13 mouse cellular contexts compared by ENCODE assay signal in genomic region chr9:86560543-86560942, GRCm38 (mm10). TPM values are rescaled to one million over a fixed set of nuclear protein-coding genes. Genes with fewer than 3 reads are reported as not detected.
A peak's percentile ranks its signal among the peaks of the same experiment; 100 is the strongest.
DNase-seq lines count a peak whose midpoint lies in the region; ATAC-seq and TF ChIP-seq lines count a peak whose summit lies in the region.
"Had no signal": no experiment of that assay in that cellular context is flagged by ENCODE, and none has a peak within 500 bp of the region (broad histone marks: within the 10 kb centered on the region; RNA-seq: fewer than 3 reads in every experiment).

No protein-coding gene starts in this region.

- DNase-seq in adipocyte (ENCODE audit: low spot score) = peak; percentile 17
- DNase-seq in adrenal gland, postnatal 10 days = peak; percentile 75
- DNase-seq in kidney, postnatal 10 days = peak; percentile 56
- peak; percentile 75 for DNase-seq in lung, postnatal 0 days (ENCODE audit: low spot score)
- DNase-seq in midbrain, postnatal 0 days (ENCODE audit: low spot score) = no peak
- no peak for DNase-seq in hindbrain, embryonic 14.5 days (ENCODE audit: low spot score)
- DNase-seq in gastrocnemius, postnatal 10 days = no peak
- DNase-seq: cerebellum, postnatal 36 days; liver, postnatal 0 days had no signal

- TF ChIP-seq EP300 in lung, postnatal 0 days (IDR thresholded peaks at IDR 0.05) = peak; percentile 68

- peak; percentile 92 for ATAC-seq in lung, postnatal 0 days
- no peak for ATAC-seq in midbrain, postnatal 0 days (ENCODE audit: low FRiP score)
- ATAC-seq in hindbrain, embryonic 14.5 days (ENCODE audit: low FRiP score) = no peak
- ATAC-seq: CD4-positive, CD25-positive, alpha-beta regulatory T cell, adult 4 months; liver, postnatal 0 days; midbrain, embryonic 13.5 days had no signal

- 60% methylated on average over 3 of the region's 3 CpGs for WGBS in lung, postnatal 0 days
- WGBS in midbrain, postnatal 0 days = 92% methylated on average over 3 of the region's 3 CpGs
- 89% methylated on average over 3 of the region's 3 CpGs for WGBS in hindbrain, embryonic 14.5 days

- no peak overlapping the region for H3K27ac ChIP-seq in lung, postnatal 0 days (ENCODE audit: low read length)
- no peak overlapping the region for H3K27ac ChIP-seq in midbrain, postnatal 0 days (ENCODE audit: low read depth, low read length)
- H3K27ac ChIP-seq in hindbrain, embryonic 14.5 days = no peak overlapping the region
- H3K27ac ChIP-seq: embryonic facial prominence, embryonic 12.5 days; limb, embryonic 13.5 days; midbrain, embryonic 13.5 days had no signal

- H3K27me3 ChIP-seq in lung, postnatal 0 days (replicated peaks; ENCODE audit: insufficient read depth, low read length) = no peaks in the 10 kb centered on the region
- H3K27me3 ChIP-seq in midbrain, postnatal 0 days (ENCODE audit: insufficient read depth, low read length) = no peaks in the 10 kb centered on the region
- no peaks in the 10 kb centered on the region for H3K27me3 ChIP-seq in hindbrain, embryonic 14.5 days (ENCODE audit: control insufficient read depth, insufficient read depth, low read length)
- H3K27me3 ChIP-seq: embryonic facial prominence, embryonic 12.5 days; limb, embryonic 13.5 days; midbrain, embryonic 13.5 days had no signal

- 0 out of 2 replicates have a peak, but pooled peaks cover 6% of the 10 kb centered on the region for H3K36me3 ChIP-seq in lung, postnatal 0 days (ENCODE audit: insufficient read depth, low read length)
- peaks cover 63% of the 10 kb centered on the region for H3K36me3 ChIP-seq in midbrain, postnatal 0 days (ENCODE audit: insufficient read depth, low read length)
- H3K36me3 ChIP-seq in hindbrain, embryonic 14.5 days (replicated peaks; ENCODE audit: control insufficient read depth, insufficient read depth) = peaks cover 94% of the 10 kb centered on the region

- H3K4me1 ChIP-seq in lung, postnatal 0 days (ENCODE audit: insufficient read depth, low read depth, low read length) = no peaks in the 10 kb centered on the region
- no peaks in the 10 kb centered on the region for H3K4me1 ChIP-seq in midbrain, postnatal 0 days (ENCODE audit: insufficient read depth, low read length)
- no peaks in the 10 kb centered on the region for H3K4me1 ChIP-seq in hindbrain, embryonic 14.5 days (replicated peaks; ENCODE audit: control insufficient read depth, insufficient read depth, low read length)
- H3K4me1 ChIP-seq: embryonic facial prominence, embryonic 12.5 days; limb, embryonic 13.5 days; midbrain, embryonic 13.5 days had no signal

- no peak overlapping the region for H3K4me3 ChIP-seq in lung, postnatal 0 days (ENCODE audit: low read depth, low read length)
- H3K4me3 ChIP-seq in midbrain, postnatal 0 days (ENCODE audit: low read depth, low read length) = no peak overlapping the region
- no peak overlapping the region for H3K4me3 ChIP-seq in hindbrain, embryonic 14.5 days (replicated peaks; ENCODE audit: low read length)
- H3K4me3 ChIP-seq: embryonic facial prominence, embryonic 12.5 days; limb, embryonic 13.5 days; midbrain, embryonic 13.5 days had no signal

- TF ChIP-seq CTCF in lung, postnatal 0 days (IDR thresholded peaks at IDR 0.05) = no peak
- TF ChIP-seq CTCF in midbrain, postnatal 0 days (IDR thresholded peaks at IDR 0.05) = no peak

- H3K9ac ChIP-seq in lung, postnatal 0 days (replicated peaks; ENCODE audit: low read depth) = no peak overlapping the region
- H3K9ac ChIP-seq in midbrain, postnatal 0 days (replicated peaks; ENCODE audit: low read length, poor library complexity, severe bottlenecking) = no peak overlapping the region
- H3K9ac ChIP-seq in hindbrain, embryonic 14.5 days = no peak overlapping the region
- H3K9ac ChIP-seq: embryonic facial prominence, embryonic 12.5 days; limb, embryonic 13.5 days; liver, postnatal 0 days; midbrain, embryonic 13.5 days had no signal

- H3K9me3 ChIP-seq in lung, postnatal 0 days (ENCODE audit: low read length) = no peaks in the 10 kb centered on the region
- H3K9me3 ChIP-seq in midbrain, postnatal 0 days (ENCODE audit: low read length) = no peaks in the 10 kb centered on the region
- no peaks in the 10 kb centered on the region for H3K9me3 ChIP-seq in hindbrain, embryonic 14.5 days (ENCODE audit: control insufficient read depth, low read length)
- H3K9me3 ChIP-seq: embryonic facial prominence, embryonic 12.5 days; limb, embryonic 13.5 days; midbrain, embryonic 13.5 days had no signal

- no peak overlapping the region for H3K4me2 ChIP-seq in lung, postnatal 0 days (replicated peaks; ENCODE audit: low read depth, low read length)
- no peak overlapping the region for H3K4me2 ChIP-seq in midbrain, postnatal 0 days (ENCODE audit: low read depth, low read length, poor library complexity, severe bottlenecking)
- H3K4me2 ChIP-seq in hindbrain, embryonic 14.5 days (replicated peaks) = no peak overlapping the region
- H3K4me2 ChIP-seq: embryonic facial prominence, embryonic 12.5 days; limb, embryonic 13.5 days; midbrain, embryonic 13.5 days had no signal

RNA-seq across cellular contexts. Expression of gene Pgm3, which starts 11.1 kb away (rescaled TPM):
- total RNA-seq in adrenal gland, postnatal 10 days (2021) = 10 to 100 TPM; 21.7 to 24.1 TPM
- polyA plus RNA-seq in lung, postnatal 0 days (2015; fragmentation: Nextera tagmentation; extraction: Ambion mirVana) = 20.5 and 24.6 TPM in 2 replicates
- 19.3 and 20.9 TPM in 2 replicates for total RNA-seq in midbrain, postnatal 0 days (2014; rRNA removed)
- 25.1 and 25.5 TPM in 2 replicates for polyA plus RNA-seq in midbrain, postnatal 0 days (2015; fragmentation: Nextera tagmentation; extraction: Ambion mirVana)
- polyA plus RNA-seq in hindbrain, embryonic 14.5 days (2014; fragmentation: Nextera tagmentation; extraction: Ambion mirVana) = 33.3 and 38.6 TPM in 2 replicates
- total RNA-seq in gastrocnemius, postnatal 10 days (2021) = 1 to 10 TPM; 8.5 to 9.1 TPM

RNA-seq across cellular contexts. Expression of gene Rwdd2a, which starts 11.2 kb away (rescaled TPM):
- 1 to 10 TPM; 4.4 to 6.5 TPM for total RNA-seq in adrenal gland, postnatal 10 days (2021)
- 6.1 and 6.7 TPM in 2 replicates for polyA plus RNA-seq in lung, postnatal 0 days (2015; fragmentation: Nextera tagmentation; extraction: Ambion mirVana)
- 30.4 and 38.7 TPM in 2 replicates for total RNA-seq in midbrain, postnatal 0 days (2014; rRNA removed)
- 75.0 and 75.5 TPM in 2 replicates for polyA plus RNA-seq in midbrain, postnatal 0 days (2015; fragmentation: Nextera tagmentation; extraction: Ambion mirVana)
- polyA plus RNA-seq in hindbrain, embryonic 14.5 days (2014; fragmentation: Nextera tagmentation; extraction: Ambion mirVana) = 26.6 and 31.7 TPM in 2 replicates
- total RNA-seq in gastrocnemius, postnatal 10 days (2021) = under 1 TPM; 0.63 to 0.92 TPM

Comparison
In these comparisons a context has a peak if more than half of its experiments do, and no peak if none do; other contexts are left out.
1. DNase-seq: peak in adipocyte (single experiment), adrenal gland, postnatal 10 days (single experiment), kidney, postnatal 10 days (single experiment) and lung, postnatal 0 days (single experiment); none in midbrain, postnatal 0 days (single experiment), hindbrain, embryonic 14.5 days (single experiment) and gastrocnemius, postnatal 10 days (single experiment).